Mouse (Mus musculus) hindbrain, embryonic 16.5 days (tissue): Measurements from ENCODE around the gene Pgm3. TPM values are rescaled to one million over a fixed set of nuclear protein-coding genes. Genes with fewer than 3 reads are reported as not detected.

Experiments
- polyA plus RNA-seq: library from polyadenylated mRNA; unstranded; fragments of >200 nt; fragmentation: Nextera tagmentation; extraction: Ambion mirVana; gene quantifications from 2 replicates; pipeline ENCODE4 v1.2.1, GENCODE M21; 2015

The Pgm3 gene
- polyA plus RNA-seq, 1 experiment from 2014 or later = 39.8 TPM

Other genes starting within 250 kb of the Pgm3 start
- gene Ube2cbp, start 106.9 kb downstream of the Pgm3 start, polyA plus RNA-seq = 7.0 and 7.4 TPM in 2 replicates
- 28.7 and 30.5 TPM in 2 replicates for gene Dop1a, start 104.7 kb downstream of the Pgm3 start, polyA plus RNA-seq
- 37.2 and 48.9 TPM in 2 replicates for gene Rwdd2a, start 149 bp upstream of the Pgm3 start, polyA plus RNA-seq
- 40.8 and 55.5 TPM in 2 replicates for gene Me1, start 124.1 kb upstream of the Pgm3 start, polyA plus RNA-seq
- 8.4 and 9.3 TPM in 2 replicates for gene Prss35, start 171.8 kb upstream of the Pgm3 start, polyA plus RNA-seq